Mouse (Mus musculus) ES-E14 (cell line): ENCODE measurements around the gene Agap1.

Experiments used
- CHD2 ChIP-seq: IDR thresholded peaks from 2 replicates; pipeline ENCODE4 v1.6.1; 2014; ENCODE audit warnings: mild to moderate bottlenecking, low read depth, low read length, inconsistent platforms
- HCFC1 ChIP-seq: IDR thresholded peaks from 2 replicates; pipeline ENCODE4 v1.6.1; 2012; ENCODE audit warnings: low read length, inconsistent platforms, borderline replicate concordance; ENCODE audit not compliant: insufficient read depth
- MAFK ChIP-seq: IDR thresholded peaks from 2 replicates; pipeline ENCODE4 v1.6.1; 2014; ENCODE audit warnings: mild to moderate bottlenecking, low read depth, low read length, inconsistent platforms; ENCODE audit not compliant: insufficient read depth
- ZC3H11A ChIP-seq: IDR thresholded peaks from 2 replicates; pipeline ENCODE4 v1.6.1; 2012; ENCODE audit warnings: low read depth, mild to moderate bottlenecking, inconsistent platforms, low read length, borderline replicate concordance
- ZNF384 ChIP-seq: IDR thresholded peaks from 2 replicates; pipeline ENCODE4 v1.6.1; 2012; ENCODE audit warnings: low read depth, low read length, inconsistent platforms

DNA sequence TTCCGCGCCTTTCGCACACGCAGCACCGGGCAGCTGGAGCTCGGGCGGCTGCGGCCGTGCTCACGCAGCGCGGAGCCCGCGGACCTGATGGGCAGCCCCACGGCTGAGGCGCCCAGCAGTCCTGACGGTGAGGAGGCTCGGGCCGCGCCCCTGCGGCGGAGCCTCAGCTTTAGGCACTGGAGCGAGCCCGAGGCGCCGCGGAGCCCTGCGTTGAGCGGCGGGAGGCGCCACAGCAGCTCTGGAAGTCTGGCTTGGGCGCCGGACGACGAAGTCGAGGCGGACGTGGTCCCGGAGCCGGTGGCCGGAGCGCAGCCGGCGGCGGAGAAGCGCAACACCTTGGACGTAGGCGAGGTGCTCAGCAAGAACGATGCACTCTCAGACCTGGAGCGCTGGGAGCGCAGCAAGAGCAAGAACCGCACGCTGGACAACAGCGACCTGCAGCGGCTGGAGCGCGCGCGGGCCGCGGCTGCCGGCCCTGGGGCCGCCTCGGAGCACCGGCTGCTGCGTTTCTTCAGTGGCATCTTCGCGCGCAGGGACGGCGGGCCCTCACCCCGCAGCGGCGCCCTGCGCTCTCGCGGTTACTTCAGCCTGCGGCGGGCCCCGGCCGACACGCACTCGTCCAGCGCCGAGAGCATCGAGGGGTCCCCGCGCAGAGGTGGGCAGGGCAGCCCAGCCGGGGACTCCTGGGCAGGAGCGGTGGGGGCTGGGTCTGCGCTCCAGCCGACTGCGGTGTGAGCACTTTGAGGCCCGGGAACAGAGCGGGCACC lies 126.6 kb downstream of the Agap1 start:
- TF ChIP-seq ZC3H11A = no peak
- no peak for TF ChIP-seq CHD2
- no peak for TF ChIP-seq ZNF384
- no peak for TF ChIP-seq MAFK
- TF ChIP-seq HCFC1 = no peak
